Mouse (Mus musculus) limb, embryonic 11.5 days (tissue): ENCODE data around the gene Acsm5. TPM values are rescaled to one million over a fixed set of nuclear protein-coding genes. Genes with fewer than 3 reads are reported as not detected.
"Not testable (repeated sequence)": the region's sequence is repeated elsewhere in the genome, so short reads cannot be mapped to it uniquely, and the experiment has no call there.

Experiments
- ATAC-seq: fragments of 200-750 bp; cut with Nextera tagmentation; 2 replicates; pipeline ENCODE4 v1.8.0; 2017; ENCODE audit warnings: low read depth; ENCODE audit not compliant: insufficient number of reproducible peaks, low FRiP score, low TSS enrichment
- DNase-seq: peaks from one replicate; pipeline ENCODE4 v3.0.0-alpha.2; 2015; ENCODE audit warnings: low spot score
- H3K27ac ChIP-seq: fragments of 300-500 bp; sonication (generic); replicated peaks from 2 replicates; pipeline ENCODE4 v1.5.1; 2014; ENCODE audit warnings: low read depth, mild to moderate bottlenecking, low read length
- H3K27me3 ChIP-seq: fragments of 300-500 bp; sonication (generic); 2 replicates; pipeline ENCODE4 v1.6.1; 2014; ENCODE audit warnings: mild to moderate bottlenecking, low read length, mixed read lengths; ENCODE audit not compliant: control insufficient read depth, insufficient read depth
- H3K36me3 ChIP-seq: fragments of 300-500 bp; sonication (generic); 2 replicates; pipeline ENCODE4 v1.6.1; 2014; ENCODE audit warnings: mild to moderate bottlenecking, low read length, moderate library complexity, mixed read lengths; ENCODE audit not compliant: control insufficient read depth, insufficient read depth
- H3K4me1 ChIP-seq: fragments of 300-500 bp; sonication (generic); 2 replicates; pipeline ENCODE4 v1.6.1; 2014; ENCODE audit warnings: low read length, mixed read lengths; ENCODE audit not compliant: control insufficient read depth, insufficient read depth
- H3K4me2 ChIP-seq: fragments of 300-500 bp; sonication (generic); 2 replicates; pipeline ENCODE4 v1.6.1; 2014; ENCODE audit warnings: low read depth, mild to moderate bottlenecking, moderate library complexity; ENCODE audit not compliant: severe bottlenecking
- H3K4me3 ChIP-seq: fragments of 300-500 bp; sonication (generic); 2 replicates; pipeline ENCODE4 v1.5.1; 2014; ENCODE audit warnings: low read depth, low read length
- H3K9ac ChIP-seq: fragments of 300-500 bp; sonication (generic); 2 replicates; pipeline ENCODE4 v1.6.1; 2014; ENCODE audit warnings: mild to moderate bottlenecking, low read length
- H3K9me3 ChIP-seq: fragments of 300-500 bp; sonication (generic); 2 replicates; pipeline ENCODE4 v1.6.1; 2016; ENCODE audit warnings: low read length; ENCODE audit not compliant: control insufficient read depth
- WGBS: fragments of 180-500 bp; shearing (Covaris S2); extraction: QIAGEN DNeasy Blood & Tissue Kit; methylation state at CpG from one replicate; pipeline ENCODE4 v1.1.7; 2014; 5-methylcytosine and 5-hydroxymethylcytosine counted together
- polyA plus RNA-seq: library from polyadenylated mRNA; unstranded; fragments of >200 nt; fragmentation: Nextera tagmentation; extraction: Ambion mirVana; gene quantifications from 2 replicates; pipeline ENCODE4 v1.2.1, GENCODE M21; 2014

The Acsm5 gene
- polyA plus RNA-seq, 1 experiment from 2014 or later: not detected

DNA sequence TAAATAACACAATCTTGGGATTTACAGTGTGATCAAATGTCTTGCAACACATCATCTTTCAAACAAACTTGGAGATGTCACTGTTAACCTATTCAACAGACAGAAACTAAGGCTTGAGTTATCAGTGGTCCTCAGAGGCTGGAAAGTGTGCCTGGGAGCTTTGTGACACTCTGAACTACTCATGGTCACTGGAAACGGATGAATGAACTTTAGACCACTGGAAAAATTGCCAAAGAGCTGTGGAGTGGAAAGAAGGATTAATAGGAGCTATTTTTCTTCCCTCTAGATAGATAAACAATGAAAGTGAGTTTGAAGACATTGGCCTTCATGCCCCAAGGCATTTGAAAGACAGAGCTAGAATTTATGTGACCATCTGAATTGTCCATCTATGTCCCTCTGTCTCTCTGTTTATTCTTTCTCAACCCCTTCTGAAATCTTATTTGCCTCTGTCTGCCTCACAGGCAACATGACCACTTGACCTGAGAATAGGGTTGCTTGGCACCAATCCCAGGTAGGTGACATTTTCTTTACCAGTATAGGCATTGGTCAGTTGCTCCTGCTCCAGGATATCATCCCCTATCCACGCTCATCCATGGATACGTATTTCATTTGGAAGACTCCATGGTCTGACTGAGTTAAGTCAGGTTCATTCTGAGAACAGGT is 40.7 kb downstream of the Acsm5 start:
- DNase-seq (no peak), ATAC-seq (no peak)
- WGBS: 89% methylated on average over 3 of the region's 3 CpGs
- Histone ChIP-seq H3K9ac (no peak overlapping the region), H3K4me1 (no peaks in the 10 kb centered on the region), H3K36me3 (no peaks in the 10 kb centered on the region), H3K4me3 (no peak overlapping the region), H3K27ac (no peak overlapping the region), H3K9me3 (no peaks in the 10 kb centered on the region), H3K27me3 (no peaks in the 10 kb centered on the region), H3K4me2 (no peak overlapping the region)

DNA sequence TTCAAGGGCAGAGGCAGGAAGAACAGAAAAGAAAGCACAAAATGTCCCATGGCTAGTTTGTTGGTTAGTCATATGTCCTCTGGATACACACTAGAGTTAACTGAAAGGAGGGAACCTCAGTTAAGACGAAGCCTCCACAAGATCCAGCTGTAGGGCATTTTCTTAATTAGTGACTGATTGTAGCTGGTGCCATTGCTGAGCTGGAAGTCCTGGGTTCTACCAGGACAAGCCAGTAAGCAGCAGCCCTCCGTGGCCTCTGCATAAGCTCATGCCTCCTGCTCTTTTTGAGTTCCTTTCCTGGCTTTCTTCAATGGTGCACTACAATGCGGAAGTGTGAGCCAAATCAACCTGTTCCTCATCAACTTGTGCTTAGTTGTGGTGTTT is 41.2 kb downstream of the Acsm5 start:
- DNase-seq (no peak), ATAC-seq (no peak)
- Histone ChIP-seq H3K4me3 (no peak overlapping the region), H3K4me1 (no peaks in the 10 kb centered on the region), H3K27me3 (no peaks in the 10 kb centered on the region), H3K4me2 (no peak overlapping the region), H3K9ac (no peak overlapping the region), H3K36me3 (no peaks in the 10 kb centered on the region), H3K9me3 (no peaks in the 10 kb centered on the region), H3K27ac (no peak overlapping the region)
- 77% methylated on average over 3 of the region's 3 CpGs for WGBS

DNA sequence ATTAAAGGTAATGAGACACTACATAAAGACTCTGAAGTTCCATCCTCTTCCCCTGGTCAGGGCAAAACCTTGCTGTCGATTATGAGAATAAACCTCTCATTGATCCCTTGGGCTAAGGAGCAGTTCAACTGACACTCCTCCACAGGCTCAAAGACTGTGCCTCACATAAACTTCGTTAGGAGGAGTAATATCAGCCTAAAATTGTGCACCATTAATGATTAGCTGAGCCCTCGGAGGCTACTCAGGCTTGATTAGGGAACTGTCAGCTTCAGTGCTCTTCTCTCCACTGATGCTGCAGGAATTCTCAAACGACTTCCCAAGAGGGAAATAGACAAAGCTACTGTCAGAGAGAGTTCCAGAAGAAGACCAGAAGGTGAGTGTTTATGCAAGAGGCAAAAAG is 42.2 kb downstream of the Acsm5 start:
- 57% methylated on average over 4 of the region's 4 CpGs for WGBS
- H3K4me1 ChIP-seq: no peaks in the 10 kb centered on the region
- no peak overlapping the region for H3K9ac ChIP-seq
- no peaks in the 10 kb centered on the region for H3K36me3 ChIP-seq
- H3K4me3 ChIP-seq: no peak overlapping the region
- H3K27ac ChIP-seq: no peak overlapping the region
- no peaks in the 10 kb centered on the region for H3K27me3 ChIP-seq
- no peaks in the 10 kb centered on the region for H3K9me3 ChIP-seq
- no peak overlapping the region for H3K4me2 ChIP-seq
- ATAC-seq: no peak
- no peak for DNase-seq

DNA sequence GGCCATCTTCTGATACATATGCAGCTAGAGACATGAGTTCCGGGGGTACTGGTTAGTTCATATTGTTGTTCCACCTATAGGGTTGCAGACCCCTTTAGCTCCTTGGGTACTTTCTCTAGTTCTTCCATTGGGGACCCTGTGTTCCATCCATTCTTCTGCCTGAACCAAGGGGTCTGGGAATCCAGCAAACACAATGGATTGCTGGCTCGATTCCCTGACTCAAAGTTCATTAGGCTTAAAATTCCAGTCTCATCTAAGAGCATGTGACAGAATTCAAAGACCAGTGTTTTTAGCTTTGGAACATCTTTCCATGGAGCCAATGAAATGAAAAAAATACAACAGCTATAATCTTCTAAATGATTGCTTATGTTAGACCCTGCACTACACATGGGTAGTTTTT is 43.2 kb downstream of the Acsm5 start:
- ATAC-seq, DNase-seq, H3K9me3 ChIP-seq, H3K9ac ChIP-seq, H3K4me3 ChIP-seq, H3K27me3 ChIP-seq, H3K4me2 ChIP-seq, H3K4me1 ChIP-seq, H3K36me3 ChIP-seq, H3K27ac ChIP-seq: not testable (repeated sequence)
- 89% methylated on average over 2 of the region's 2 CpGs for WGBS

DNA sequence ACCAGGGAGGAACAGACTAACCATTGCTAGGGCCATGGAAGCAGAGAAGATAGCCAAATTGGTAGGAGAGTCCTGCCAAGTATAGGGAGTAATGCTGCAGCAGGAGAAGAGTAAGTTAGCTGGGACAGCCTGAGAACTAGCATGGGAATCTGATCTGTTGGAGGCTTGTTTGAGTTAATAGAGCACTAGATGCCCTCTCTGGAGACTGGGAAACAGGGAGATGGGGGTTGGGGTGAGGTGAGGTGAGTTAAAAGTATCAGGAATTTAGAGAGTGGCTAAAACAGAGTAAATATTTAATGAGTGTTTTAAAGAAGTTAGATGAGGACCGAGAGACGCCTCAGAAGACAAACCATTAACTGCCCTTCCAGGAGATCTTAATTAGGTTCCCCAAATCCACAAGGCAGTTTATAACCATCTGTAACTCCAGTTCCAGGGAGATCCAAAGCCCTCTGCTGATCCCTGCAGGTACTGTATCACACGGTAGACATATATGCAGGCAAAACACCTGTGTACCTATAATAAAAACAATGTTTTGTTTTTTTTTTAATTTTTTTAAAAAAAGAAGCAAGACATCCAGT is 75.4 kb downstream of the Acsm5 start:
- WGBS: 65% methylated on average over 3 of the region's 3 CpGs
- H3K4me2 ChIP-seq: no peak overlapping the region
- no peak overlapping the region for H3K4me3 ChIP-seq
- H3K4me1 ChIP-seq: no peaks in the 10 kb centered on the region
- no peaks in the 10 kb centered on the region for H3K9me3 ChIP-seq
- no peak overlapping the region for H3K9ac ChIP-seq
- no peak for ATAC-seq
- no peaks in the 10 kb centered on the region for H3K36me3 ChIP-seq
- no peaks in the 10 kb centered on the region for H3K27me3 ChIP-seq
- no peak overlapping the region for H3K27ac ChIP-seq
- peak; percentile 9 for DNase-seq

Other genes starting within 250 kb of the Acsm5 start
- gene Gp2, start 60.2 kb upstream of the Acsm5 start, polyA plus RNA-seq: not detected in 2 replicates
- gene Umod, start 40.2 kb upstream of the Acsm5 start, polyA plus RNA-seq: not detected in 2 replicates
- gene Pdilt, start 4.0 kb downstream of the Acsm5 start, polyA plus RNA-seq: not detected in 2 replicates
- not detected in 2 replicates for gene Acsm2, start 34.9 kb downstream of the Acsm5 start, polyA plus RNA-seq
- gene Acsm1, start 87.6 kb downstream of the Acsm5 start, polyA plus RNA-seq: not detected in 2 replicates
- gene Acsm4, start 170.6 kb downstream of the Acsm5 start, polyA plus RNA-seq: not detected in 2 replicates
- 95.6 and 104 TPM in 2 replicates for gene Thumpd1, start 201.3 kb downstream of the Acsm5 start, polyA plus RNA-seq
- 0.14 and 0.25 TPM in 2 replicates for gene Acsm3, start 241.5 kb downstream of the Acsm5 start, polyA plus RNA-seq